Mouse (Mus musculus) left cerebral cortex, adult 18-20 months (tissue): ENCODE measurements around the gene 1700057G04Rik. TPM values are rescaled to one million over a fixed set of nuclear protein-coding genes. Genes with fewer than 3 reads are reported as not detected.
"Not testable (repeated sequence)": the region's sequence is repeated elsewhere in the genome, so short reads cannot be mapped to it uniquely, and the experiment has no call there.

Experiments used
- DNase-seq, 2 experiments: peaks; one replicate each; pipeline ENCODE4 v3.0.0; 2021 to 2022; ENCODE audit warnings: low spot score in 2 of 2, mixed read lengths in 1 of 2
- total RNA-seq, 2 experiments: library from RNA; stranded (reverse); gene quantifications; 2 replicates each; pipeline ENCODE4 v1.2.3; 2021

1700057G04Rik gene
- total RNA-seq, 2 experiments from 2014 or later: not detected

DNA sequence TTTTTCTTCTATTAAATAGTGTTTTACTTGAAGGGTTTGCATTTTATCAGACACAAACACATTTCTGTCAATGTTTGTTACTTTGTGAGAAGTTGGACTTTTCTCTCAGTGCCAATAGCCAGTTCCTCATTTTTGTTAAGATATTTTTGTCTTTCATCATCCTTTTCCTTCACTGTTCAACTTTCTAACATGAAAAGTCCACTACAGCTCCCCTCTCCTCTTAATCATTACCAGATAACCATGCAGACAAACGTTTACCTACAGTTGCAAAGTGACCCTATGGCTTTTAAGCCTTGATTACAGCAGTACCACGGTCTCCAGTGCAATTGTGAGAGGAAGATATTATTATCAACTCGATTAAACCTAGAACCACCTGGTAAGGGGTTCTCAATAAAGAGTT lies 8.0 kb upstream of the 1700057G04Rik start:
- no peak for DNase-seq

GRCm38 (mm10) chr9:92305075-92305474 lies 4.1 kb upstream of the 1700057G04Rik start:
- no peak for DNase-seq

DNA sequence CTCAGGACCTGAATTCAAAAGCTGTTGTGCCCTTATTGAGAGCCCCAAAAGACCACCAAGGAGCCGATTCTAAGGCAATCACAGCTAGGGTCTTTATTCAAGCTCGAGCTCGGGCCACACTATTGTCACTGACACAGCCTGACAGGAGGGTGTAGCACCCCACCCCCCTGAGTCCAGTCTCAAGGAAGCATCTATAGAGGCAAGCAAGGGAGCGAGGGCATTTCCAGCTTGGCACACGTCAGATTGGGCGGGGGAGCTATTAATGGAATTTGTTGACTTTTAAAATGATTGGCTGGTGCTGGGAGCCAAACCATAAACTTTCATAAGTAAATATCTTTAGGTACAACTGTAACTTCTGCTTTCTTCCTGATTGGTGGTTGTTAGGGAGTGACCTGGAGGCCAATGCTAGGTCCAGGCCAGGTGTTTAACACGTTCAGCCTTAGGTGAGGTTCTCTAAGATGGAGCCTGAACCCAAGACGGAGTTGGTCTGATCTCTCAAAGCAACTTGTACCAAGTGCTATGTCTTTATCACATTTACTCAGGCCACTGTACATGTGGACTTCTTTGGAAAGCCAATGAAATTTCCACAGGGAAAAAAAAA lies 3.5 kb upstream of the 1700057G04Rik start:
- no peak for DNase-seq

- no peak for DNase-seq
These were observed 7.6 kb downstream of the 1700057G04Rik start for GRCm38 (mm10) chr9:92316791-92317190.

- DNase-seq: not testable (repeated sequence)
These were observed 16.8 kb downstream of the 1700057G04Rik start for GRCm38 (mm10) chr9:92325936-92326335.

GRCm38 (mm10) chr9:92326813-92327212 lies 17.6 kb downstream of the 1700057G04Rik start:
- no peak for DNase-seq

DNA sequence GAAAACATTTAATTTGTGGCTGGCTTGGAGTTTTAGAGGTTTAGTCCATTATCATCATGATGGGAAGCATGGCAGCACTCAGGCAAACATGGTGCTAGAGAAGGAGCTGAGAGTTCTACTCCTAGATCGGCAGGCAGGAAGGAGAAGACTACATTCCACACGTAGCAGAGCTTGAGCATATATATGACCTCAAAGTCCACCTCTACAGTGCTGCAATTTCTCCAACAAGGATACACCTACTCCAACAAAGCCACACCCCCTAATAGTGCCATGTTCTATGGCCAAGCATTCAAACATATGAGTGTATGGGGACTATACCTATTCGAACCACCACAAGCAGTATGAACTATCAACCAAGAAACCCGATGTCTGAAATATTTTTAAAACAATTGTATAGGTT lies 22.2 kb downstream of the 1700057G04Rik start:
- no peak for DNase-seq

GRCm38 (mm10) chr9:92334845-92335244 lies 25.7 kb downstream of the 1700057G04Rik start:
- DNase-seq: no peak

- no peak for DNase-seq
These were observed 26.2 kb downstream of the 1700057G04Rik start for GRCm38 (mm10) chr9:92335277-92335818.

GRCm38 (mm10) chr9:92337063-92337462 lies 27.9 kb downstream of the 1700057G04Rik start:
- DNase-seq: no peak

GRCm38 (mm10) chr9:92337661-92338060 lies 28.5 kb downstream of the 1700057G04Rik start:
- no peak for DNase-seq

DNA sequence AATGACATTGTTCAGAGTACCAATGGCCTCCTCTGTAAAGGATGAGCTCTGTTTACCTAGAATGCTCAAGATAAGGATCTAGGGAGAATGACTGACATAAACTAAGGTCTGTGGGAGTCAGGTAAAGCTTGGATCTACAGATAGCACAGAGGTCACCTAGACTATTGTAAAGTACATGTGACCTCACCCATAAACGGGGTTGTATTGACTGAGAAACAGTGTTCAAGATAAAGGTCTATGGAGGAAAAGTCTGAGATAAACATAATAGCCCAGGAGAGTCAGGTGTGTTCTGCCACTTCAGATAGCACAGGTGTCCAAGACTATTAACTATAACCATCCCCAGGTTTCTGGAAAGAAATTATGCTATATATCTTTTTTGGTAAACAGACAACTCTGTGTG lies 29.8 kb downstream of the 1700057G04Rik start:
- DNase-seq: no peak

- DNase-seq: no peak
These were observed 42.7 kb downstream of the 1700057G04Rik start for GRCm38 (mm10) chr9:92351924-92352323.

- no peak for DNase-seq
These were observed 44.1 kb downstream of the 1700057G04Rik start for GRCm38 (mm10) chr9:92353306-92353705.

GRCm38 (mm10) chr9:92360691-92361310 lies 51.6 kb downstream of the 1700057G04Rik start:
- no peak for DNase-seq

DNA sequence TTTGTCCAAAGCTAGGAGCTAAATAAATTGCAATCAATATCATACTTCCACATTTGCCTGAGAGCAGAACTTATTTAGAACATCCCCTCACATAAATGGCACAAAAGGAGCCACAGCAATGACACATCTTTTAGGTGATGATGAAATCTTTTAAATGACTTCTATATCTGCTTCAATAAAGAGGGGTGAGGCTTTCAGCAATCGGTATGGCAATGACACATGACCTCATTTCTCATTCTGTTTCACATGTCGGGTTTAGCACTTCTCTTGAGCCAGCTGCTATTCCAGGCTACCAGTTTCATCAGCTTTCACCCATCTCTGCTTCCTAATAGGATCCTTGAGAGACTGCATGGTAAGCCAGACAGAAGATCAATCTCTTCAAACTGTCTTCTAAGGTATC lies 54.3 kb downstream of the 1700057G04Rik start:
- DNase-seq: no peak

DNA sequence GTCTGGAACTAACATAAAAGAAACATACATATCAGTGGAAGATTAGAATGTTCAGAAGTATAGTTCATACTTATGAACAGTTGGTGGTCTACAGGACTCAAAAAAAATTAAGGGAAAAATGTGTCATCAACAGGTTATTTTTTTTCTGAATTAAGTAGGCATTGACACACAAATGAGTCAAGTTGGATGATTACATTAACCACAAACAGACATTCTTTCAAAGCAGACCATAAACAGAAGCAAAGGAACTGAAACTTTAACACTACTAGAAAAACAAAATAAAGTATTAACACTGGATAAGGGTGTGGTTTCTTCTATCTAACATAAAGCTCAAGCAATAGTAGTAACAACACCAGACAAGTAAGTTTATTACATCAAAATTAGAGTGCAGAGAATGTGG lies 59.7 kb downstream of the 1700057G04Rik start:
- DNase-seq: no peak

DNA sequence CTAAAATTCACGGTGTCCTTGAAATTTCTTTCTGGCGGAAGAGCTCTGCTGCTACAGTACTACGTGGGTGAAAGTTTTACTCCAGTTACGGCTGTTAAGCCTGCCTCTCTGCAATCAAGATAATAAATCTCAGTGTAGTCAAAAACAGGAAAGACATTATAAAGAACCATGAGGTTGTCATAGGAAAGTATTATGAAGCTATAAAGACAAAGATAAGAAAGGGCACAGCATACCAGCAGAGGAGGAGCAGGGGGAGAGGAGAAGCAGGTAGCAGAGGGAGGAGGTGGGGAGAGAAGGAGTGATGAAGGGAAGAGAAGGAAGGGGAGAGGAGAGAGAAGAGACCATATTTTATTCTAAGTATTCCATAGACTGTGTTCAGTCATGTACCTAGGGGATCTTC lies 64.7 kb downstream of the 1700057G04Rik start:
- DNase-seq: no peak

GRCm38 (mm10) chr9:92374705-92375199 lies 65.6 kb downstream of the 1700057G04Rik start:
- DNase-seq: no peak

DNA sequence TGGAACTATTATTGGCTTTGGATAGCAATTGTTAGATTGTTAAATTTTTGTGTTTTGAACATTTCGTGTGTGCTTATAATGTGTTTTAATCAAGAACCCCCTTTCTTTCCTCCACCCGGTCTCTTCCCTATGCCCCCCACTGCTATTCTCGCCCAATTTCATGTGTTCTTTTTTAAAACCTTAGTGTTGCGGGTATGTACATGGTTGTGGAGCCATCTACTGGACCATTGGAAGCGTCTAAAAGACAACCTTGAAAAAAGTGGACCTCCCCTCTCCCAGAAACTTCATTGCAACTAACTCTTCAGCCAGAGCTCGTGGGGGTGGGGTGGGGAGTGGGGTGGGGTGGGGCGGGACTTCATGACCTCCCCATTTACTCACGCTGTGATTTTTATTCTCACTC lies 66.2 kb downstream of the 1700057G04Rik start:
- no peak for DNase-seq

DNA sequence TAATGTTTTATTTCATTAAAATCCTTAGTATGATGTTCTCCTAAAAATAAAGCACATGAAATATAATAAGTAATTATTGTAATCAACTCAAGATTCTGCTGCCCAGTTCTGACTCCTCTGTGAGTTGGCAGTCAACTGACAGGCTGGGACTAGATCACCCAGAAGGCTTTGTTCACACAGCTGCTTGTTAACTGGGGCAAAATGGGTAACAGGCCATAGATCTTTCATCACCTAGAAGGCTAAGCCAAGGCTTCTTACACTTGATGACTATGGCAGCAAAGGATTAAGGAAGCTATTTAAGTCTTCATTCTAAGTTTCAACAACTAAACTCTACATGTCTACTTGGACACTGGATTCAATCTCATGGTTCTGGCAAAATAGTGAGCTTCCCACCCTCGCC lies 68.8 kb downstream of the 1700057G04Rik start:
- no peak for DNase-seq

- no peak for DNase-seq
These were observed 70.1 kb downstream of the 1700057G04Rik start for GRCm38 (mm10) chr9:92379240-92379639.

DNA sequence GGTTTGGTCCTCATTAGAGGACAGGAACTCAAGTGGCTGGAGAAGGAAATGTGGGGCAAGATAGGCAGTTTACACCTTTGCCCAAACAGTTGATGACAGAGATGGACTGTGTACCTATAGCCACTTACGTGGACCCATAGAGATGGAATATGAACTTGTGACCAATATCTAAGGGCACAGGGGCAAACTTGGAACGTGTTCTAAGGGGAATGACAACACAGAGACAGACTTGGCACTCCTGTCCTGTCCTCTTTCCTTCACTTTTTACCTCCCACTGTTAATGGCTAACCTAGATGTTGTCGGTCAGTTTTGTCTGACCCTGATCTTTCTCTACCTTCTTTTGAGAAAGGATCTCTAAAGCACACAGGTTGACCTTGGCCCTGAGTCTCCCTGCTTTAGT lies 74.2 kb downstream of the 1700057G04Rik start:
- DNase-seq: no peak
